Mouse (Mus musculus) ES-E14 (cell line): ENCODE data around the gene Gsg1l2.

Source experiments
- CHD2 ChIP-seq: IDR thresholded peaks from 2 replicates; pipeline ENCODE4 v1.6.1; 2014; ENCODE audit warnings: mild to moderate bottlenecking, low read depth, low read length, inconsistent platforms
- MAFK ChIP-seq: IDR thresholded peaks from 2 replicates; pipeline ENCODE4 v1.6.1; 2014; ENCODE audit warnings: mild to moderate bottlenecking, low read depth, low read length, inconsistent platforms; ENCODE audit not compliant: insufficient read depth
- ZC3H11A ChIP-seq: IDR thresholded peaks from 2 replicates; pipeline ENCODE4 v1.6.1; 2012; ENCODE audit warnings: low read depth, mild to moderate bottlenecking, inconsistent platforms, low read length, borderline replicate concordance
- ZNF384 ChIP-seq: IDR thresholded peaks from 2 replicates; pipeline ENCODE4 v1.6.1; 2012; ENCODE audit warnings: low read depth, low read length, inconsistent platforms

DNA sequence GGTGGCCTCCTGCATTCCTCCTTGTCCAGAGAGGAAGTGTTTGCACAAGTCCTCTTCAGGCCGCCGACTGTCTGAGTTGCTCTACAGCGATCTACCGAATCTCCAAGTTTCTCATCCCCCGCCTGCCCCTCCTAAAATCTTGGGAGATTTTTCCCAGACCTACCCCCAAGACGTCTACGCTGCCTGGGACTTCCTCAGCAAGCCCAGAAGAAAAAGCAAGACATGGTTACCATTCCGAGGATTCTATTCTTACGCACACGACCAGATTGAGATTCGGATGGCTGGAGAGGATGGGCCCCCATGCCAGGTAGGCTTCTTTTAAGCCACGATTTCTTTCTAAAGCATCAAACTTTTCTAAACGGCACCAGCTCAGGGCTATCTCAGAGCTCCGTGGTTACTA lies 3.4 kb upstream of the Gsg1l2 start, which contains the start of gene Glp2r:
- no peak for TF ChIP-seq CHD2
- TF ChIP-seq ZNF384 = no peak
- TF ChIP-seq ZC3H11A = no peak
- TF ChIP-seq MAFK = no peak
